Mouse (Mus musculus): ENCODE measurements around the gene Ces1g.

Ces1g gene

DNA sequence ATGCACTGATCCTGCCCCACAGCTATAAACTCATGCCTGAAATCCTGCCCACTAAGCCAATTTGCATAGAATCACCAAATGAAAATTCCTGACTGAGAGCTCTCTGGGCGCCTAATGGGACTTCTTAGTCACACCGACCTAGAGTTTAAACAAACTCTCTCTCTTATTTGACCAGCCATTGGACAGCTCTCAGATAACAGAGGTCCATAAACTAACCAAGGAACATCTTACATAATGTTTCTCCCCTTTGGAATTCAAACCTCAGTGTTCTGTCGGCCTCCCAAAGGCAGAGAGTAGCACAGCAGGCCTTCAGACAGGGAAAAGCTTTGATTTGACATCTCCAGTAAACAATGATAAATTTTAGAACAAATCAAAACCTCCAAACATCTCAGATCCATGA lies at the start of gene Ces1g:
Ces1g (minus strand) TSS at position 102 of the 400 bp plus-strand sequence.
- no peak for DNase-seq

DNA sequence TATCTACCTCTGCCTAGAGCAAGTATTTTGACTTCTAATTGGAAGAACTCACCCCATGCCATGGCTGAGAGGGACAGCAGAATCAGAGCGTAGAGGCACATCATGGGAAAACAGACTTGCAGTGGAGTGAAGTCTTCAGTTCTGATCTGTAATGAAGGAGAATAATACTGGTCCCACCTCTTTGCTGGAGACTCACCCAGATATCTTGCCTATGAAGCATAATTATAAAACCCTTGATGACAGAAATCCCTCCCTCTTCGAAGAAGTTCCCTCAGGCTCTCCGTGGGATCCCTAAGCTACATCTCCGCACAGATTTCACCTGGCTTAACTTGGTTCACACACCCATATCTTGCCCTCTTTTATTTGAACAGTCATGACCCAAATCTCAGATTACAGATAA lies 42.5 kb upstream of the Ces1g start, which contains the start of gene Ces1h:
Ces1h (minus strand) TSS at position 101 of the 400 bp plus-strand sequence.
- DNase-seq: no peak

GRCm38 (mm10) chr8:93369481-93369880 lies 32.4 kb upstream of the Ces1g start:
- DNase-seq: no peak

GRCm38 (mm10) chr8:93360113-93360512 lies 23.0 kb upstream of the Ces1g start:
- DNase-seq: no peak

DNA sequence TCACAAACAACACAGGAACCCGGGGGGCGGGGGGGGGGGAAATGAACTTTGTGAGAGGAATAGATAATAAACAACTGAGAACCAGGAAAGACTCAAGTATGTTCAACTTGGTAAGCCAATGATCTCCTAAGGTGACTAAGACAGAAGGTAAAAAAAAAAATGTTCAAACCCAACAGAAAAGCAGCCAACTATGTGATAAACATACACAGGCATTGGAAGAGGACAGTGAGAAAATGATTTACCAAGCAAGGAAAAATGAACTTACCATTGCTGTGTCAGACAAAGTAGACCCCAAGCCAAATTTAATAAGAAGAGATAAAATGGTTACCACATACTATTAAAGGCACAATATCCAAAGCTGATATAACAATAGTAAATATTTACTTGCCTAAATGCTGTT lies 2.4 kb upstream of the Ces1g start:
- no peak for DNase-seq

DNA sequence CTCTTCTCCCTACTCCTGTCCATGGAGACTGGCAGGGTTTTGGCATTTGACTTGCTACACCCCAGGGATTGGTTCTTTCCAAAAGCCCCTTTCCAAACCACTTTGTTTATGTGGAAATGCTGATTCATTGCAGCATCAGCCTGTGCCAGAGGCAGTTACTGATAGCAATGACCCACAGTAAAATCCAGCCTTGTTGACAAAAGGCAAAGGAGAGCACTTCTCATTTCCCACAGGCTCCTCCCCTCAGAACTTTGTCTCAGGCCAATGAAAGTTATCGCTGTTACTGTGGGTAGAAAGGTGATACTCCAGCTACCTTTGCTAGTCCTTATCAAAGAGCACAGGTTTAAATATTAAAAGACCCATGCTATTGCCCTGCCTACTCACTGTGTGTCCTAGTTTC lies 4.4 kb downstream of the Ces1g start:
- DNase-seq: no peak

DNA sequence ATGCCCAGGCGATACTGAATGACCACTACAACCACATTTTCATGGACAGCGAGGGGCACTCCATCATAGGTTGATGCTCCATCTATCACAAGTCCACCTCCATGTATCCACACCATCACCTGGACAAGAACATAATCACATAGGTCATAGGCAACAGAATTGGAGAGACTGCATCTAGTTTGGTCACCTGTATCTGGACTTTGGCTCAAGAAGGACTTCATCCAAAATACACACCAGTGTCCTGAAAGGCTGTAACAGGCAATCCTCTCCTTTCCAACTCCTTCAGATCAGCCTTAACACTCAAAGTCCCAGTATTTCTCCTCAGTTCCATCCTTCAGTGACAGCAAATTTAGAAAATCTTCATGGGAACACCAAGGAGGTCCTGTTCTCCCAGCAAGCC lies 6.0 kb downstream of the Ces1g start:
- DNase-seq: no peak

DNA sequence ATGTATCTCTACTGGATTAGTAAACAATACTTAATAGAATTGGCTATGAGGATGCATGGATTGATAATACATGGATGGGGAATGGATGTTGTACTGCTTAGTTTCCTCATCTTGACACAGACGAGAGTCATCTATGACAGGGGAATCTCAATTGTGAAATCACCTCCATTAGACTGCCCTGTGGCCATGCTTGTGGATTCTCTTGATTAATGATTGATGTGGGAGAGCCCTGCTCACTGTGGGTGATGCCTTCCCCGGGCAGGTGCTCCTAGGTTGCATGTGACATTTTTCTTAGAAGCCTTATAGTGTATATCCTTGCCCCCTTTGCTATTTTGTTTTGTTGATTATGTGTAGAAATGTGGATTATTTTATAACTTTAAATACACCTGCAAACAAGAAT lies 12.0 kb downstream of the Ces1g start:
- DNase-seq: no peak

GRCm38 (mm10) chr8:93317031-93317430 lies 20.1 kb downstream of the Ces1g start:
- DNase-seq: no peak

- no peak for DNase-seq
These were observed 21.6 kb downstream of the Ces1g start for GRCm38 (mm10) chr8:93315557-93315956.

DNA sequence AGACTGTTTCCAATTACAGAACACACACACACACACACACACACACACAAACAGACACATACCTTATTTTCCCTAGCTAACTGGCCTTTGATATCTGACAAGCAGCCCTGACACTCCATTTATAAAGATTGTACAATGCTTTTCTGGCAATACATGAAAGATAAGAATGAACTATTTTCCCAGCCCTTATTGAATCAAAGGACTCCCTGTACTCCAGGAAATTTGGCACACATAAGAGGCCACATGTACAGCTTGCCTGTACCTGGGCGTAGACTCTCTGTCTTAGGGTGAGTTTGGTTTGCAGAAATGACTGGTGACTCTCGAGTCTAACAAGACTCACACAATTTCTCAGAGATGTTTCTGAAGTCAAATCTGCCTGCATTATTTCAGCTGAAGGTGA lies 53.2 kb downstream of the Ces1g start:
- no peak for DNase-seq

DNA sequence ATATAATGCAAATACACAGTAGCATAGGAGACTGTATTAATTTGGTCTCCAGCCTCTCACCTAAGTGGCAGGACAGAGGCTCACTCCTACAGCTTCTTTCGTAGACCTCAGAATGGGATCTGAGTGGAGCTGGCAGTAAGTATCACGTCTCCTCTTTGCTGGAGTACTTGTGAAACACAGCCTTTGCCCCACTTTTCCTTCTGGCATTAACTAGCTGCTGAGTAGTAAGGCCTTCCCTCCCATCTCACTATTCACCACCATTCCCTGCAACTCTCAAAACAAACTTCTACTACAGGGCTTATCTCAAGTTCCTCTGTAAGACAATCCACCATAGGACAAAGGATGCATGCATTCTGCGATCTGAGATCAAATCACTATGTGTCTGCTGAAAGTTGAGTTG lies 54.8 kb downstream of the Ces1g start:
- DNase-seq: no peak

- no peak for DNase-seq
These were observed 57.6 kb downstream of the Ces1g start, which contains the start of gene Ces1f for GRCm38 (mm10) chr8:93279556-93279955. Gene Ces1f, minus strand, starts transcription at chr8:93279747.

DNA sequence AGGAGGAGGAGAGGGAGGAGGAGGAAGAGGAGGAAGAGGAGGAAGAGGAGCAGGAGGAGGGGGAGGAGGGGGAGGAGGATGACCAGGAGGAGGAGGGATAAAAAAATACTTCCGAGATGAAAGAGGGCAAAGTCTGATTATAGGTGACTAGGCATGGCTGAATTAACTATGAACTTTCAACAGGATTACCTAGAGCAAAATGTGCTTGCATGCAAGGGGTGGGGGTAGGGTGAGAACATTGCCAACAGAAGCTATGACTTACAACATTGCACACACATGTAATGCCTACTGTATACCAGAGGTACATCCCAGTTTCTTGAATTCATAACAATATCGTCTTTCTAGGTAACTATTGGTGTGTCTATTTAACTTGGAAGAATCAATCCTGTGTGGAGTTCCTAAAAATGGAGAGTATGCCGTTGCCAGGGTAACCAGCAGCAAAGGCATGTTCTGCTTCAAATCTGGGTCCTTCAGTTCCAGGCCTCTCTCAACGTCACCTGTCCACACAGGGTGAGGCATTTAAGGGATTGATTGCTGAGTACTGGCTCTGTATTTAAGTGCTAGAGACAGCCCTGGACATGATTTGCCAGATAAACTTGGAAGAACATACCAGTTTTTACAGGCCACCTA lies 58.8 kb downstream of the Ces1g start:
- no peak for DNase-seq

DNA sequence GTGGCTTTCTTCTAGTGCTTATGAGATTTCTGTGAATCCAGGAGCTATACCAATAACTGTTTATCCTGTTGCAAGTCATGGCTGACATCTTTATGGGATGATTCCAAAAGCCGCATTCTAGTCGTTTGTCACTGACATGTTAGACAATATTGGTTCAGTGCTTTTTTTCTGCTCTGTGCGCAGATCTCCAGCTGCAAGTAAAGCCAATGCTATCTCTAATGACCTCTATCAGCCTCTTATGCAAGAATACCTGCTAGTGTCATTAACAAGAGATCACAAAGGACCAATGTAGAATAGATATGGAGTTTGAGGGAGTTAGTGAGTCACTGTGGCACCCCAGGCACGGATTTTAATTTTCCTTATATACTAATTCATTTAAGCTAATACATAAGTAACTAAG lies 62.5 kb downstream of the Ces1g start:
- no peak for DNase-seq

DNA sequence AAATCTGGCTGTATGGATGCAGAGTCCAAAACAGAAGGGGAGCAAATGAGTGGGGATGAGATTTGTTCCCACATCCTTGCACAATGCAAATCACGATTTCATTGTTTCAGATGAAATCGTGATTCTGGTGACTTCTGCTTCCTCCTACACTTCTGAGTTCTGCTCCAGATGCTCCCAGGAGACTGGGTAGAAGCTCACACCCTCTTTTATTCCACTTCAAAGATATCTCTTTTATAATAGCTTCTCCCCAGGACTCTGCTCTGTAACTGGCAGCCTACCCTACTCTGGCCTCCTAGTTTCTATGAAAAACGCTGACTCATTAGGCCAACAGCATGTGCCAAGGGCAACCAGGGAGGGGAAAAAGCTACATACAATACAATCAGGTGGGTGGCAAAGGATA lies 63.8 kb downstream of the Ces1g start:
- DNase-seq: no peak

GRCm38 (mm10) chr8:93272686-93273085 lies 64.4 kb downstream of the Ces1g start:
- no peak for DNase-seq

- no peak for DNase-seq
These were observed 75.7 kb downstream of the Ces1g start for GRCm38 (mm10) chr8:93261436-93261835.

GRCm38 (mm10) chr8:93252400-93252925 lies 84.6 kb downstream of the Ces1g start:
- DNase-seq: no peak

Data from cerebellum, adult 8-10 months (tissue).